Mouse (Mus musculus) G1E-ER4 (cell line): ENCODE measurements around the gene Rpl24. TPM values are rescaled to one million over a fixed set of nuclear protein-coding genes. Genes with fewer than 3 reads are reported as not detected.

Source experiments
- GATA1 ChIP-seq: IDR thresholded peaks from one replicate; pipeline ENCODE4 v1.8.0; 2012; ENCODE audit warnings: low read length, inconsistent platforms
- polyA plus RNA-seq: library from polyadenylated mRNA; stranded (reverse); fragments of >175 nt; gene quantifications from 2 replicates; pipeline ENCODE4 v1.2.3, GENCODE M21; 2012

Gene Rpl24
- polyA plus RNA-seq, 1 experiment, result 47.2 TPM

GRCm38 (mm10) chr16:55964126-55964949, 1.7 kb upstream of the Rpl24 start:
- TF ChIP-seq GATA1, result no peak

- TF ChIP-seq GATA1, result no peak
Measured at GRCm38 (mm10) chr16:55967221-55967620, 1.1 kb downstream of the Rpl24 start.

GRCm38 (mm10) chr16:55969147-55969546, 3.1 kb downstream of the Rpl24 start:
- no peak for TF ChIP-seq GATA1

GRCm38 (mm10) chr16:55970416-55970815, 4.3 kb downstream of the Rpl24 start:
- TF ChIP-seq GATA1, result no peak

GRCm38 (mm10) chr16:55971735-55972615, 5.9 kb downstream of the Rpl24 start:
- TF ChIP-seq GATA1, result no peak

GRCm38 (mm10) chr16:55972626-55973201, 6.6 kb downstream of the Rpl24 start:
- no peak for TF ChIP-seq GATA1

GRCm38 (mm10) chr16:55973431-55974255, 7.6 kb downstream of the Rpl24 start, which contains the start of gene Zbtb11:
Gene Zbtb11 (plus strand): TSS chr16:55973883.
- no peak for TF ChIP-seq GATA1

- TF ChIP-seq GATA1, result no peak
Measured at GRCm38 (mm10) chr16:55974256-55974902, 8.3 kb downstream of the Rpl24 start.

GRCm38 (mm10) chr16:55974903-55975285, 8.8 kb downstream of the Rpl24 start:
- TF ChIP-seq GATA1, result no peak

- TF ChIP-seq GATA1, result no peak
Measured at GRCm38 (mm10) chr16:55986001-55986400, 19.9 kb downstream of the Rpl24 start.

- TF ChIP-seq GATA1, result no peak
Measured at GRCm38 (mm10) chr16:55990311-55990710, 24.2 kb downstream of the Rpl24 start.

GRCm38 (mm10) chr16:55994235-55994634, 28.2 kb downstream of the Rpl24 start:
- TF ChIP-seq GATA1, result no peak

- no peak for TF ChIP-seq GATA1
Measured at GRCm38 (mm10) chr16:56006798-56007197, 40.7 kb downstream of the Rpl24 start.

- no peak for TF ChIP-seq GATA1
Measured at GRCm38 (mm10) chr16:56008862-56009261, 42.8 kb downstream of the Rpl24 start.
